Mouse (Mus musculus) hindbrain, embryonic 11.5 days (tissue): ENCODE results near the gene 6820408C15Rik. TPM values are rescaled to one million over a fixed set of nuclear protein-coding genes. Genes with fewer than 3 reads are reported as not detected.
A peak's percentile ranks its signal among the peaks of the same experiment; 100 is the strongest.
"Not testable (repeated sequence)": the region's sequence is repeated elsewhere in the genome, so short reads cannot be mapped to it uniquely, and the experiment has no call there.

Experiments
- ATAC-seq: fragments of 200-750 bp; cut with Nextera tagmentation; 2 replicates; pipeline ENCODE4 v1.8.0; 2017; ENCODE audit warnings: mild to moderate bottlenecking, moderate TSS enrichment, moderate library complexity; ENCODE audit not compliant: low FRiP score
- DNase-seq: peaks from one replicate; pipeline ENCODE4 v3.0.0-alpha.2; 2015; ENCODE audit warnings: low spot score
- H3K27ac ChIP-seq: fragments of 300-500 bp; sonication (generic); 2 replicates; pipeline ENCODE4 v1.5.1; 2014; ENCODE audit warnings: mild to moderate bottlenecking, low read depth, low read length
- H3K27me3 ChIP-seq: fragments of 300-500 bp; sonication (generic); 2 replicates; pipeline ENCODE4 v1.6.1; 2014; ENCODE audit warnings: mild to moderate bottlenecking, low read length, moderate library complexity, mixed read lengths; ENCODE audit not compliant: control insufficient read depth, insufficient read depth
- H3K36me3 ChIP-seq: fragments of 300-500 bp; sonication (generic); 2 replicates; pipeline ENCODE4 v1.6.1; 2014; ENCODE audit warnings: mild to moderate bottlenecking, low read length, moderate library complexity, mixed read lengths; ENCODE audit not compliant: control insufficient read depth, insufficient read depth
- H3K4me1 ChIP-seq: fragments of 300-500 bp; sonication (generic); replicated peaks from 2 replicates; pipeline ENCODE4 v1.6.1; 2014; ENCODE audit warnings: low read length, mixed read lengths; ENCODE audit not compliant: control insufficient read depth, insufficient read depth
- H3K4me2 ChIP-seq: fragments of 300-500 bp; sonication (generic); replicated peaks from 2 replicates; pipeline ENCODE4 v1.6.1; 2014; ENCODE audit warnings: mild to moderate bottlenecking, low read depth, low read length
- H3K4me3 ChIP-seq: fragments of 300-500 bp; sonication (generic); 2 replicates; pipeline ENCODE4 v1.5.1; 2014; ENCODE audit warnings: low read depth, low read length
- H3K9ac ChIP-seq: fragments of 300-500 bp; sonication (generic); 2 replicates; pipeline ENCODE4 v1.6.1; 2014; ENCODE audit warnings: low read depth, low read length
- H3K9me3 ChIP-seq: fragments of 300-500 bp; sonication (generic); 2 replicates; pipeline ENCODE4 v1.6.1; 2016; ENCODE audit warnings: low read length; ENCODE audit not compliant: control insufficient read depth
- WGBS: fragments of 180-500 bp; shearing (Covaris S2); extraction: QIAGEN DNeasy Blood & Tissue Kit; methylation state at CpG from one replicate; pipeline ENCODE4 v1.1.7; 2014; 5-methylcytosine and 5-hydroxymethylcytosine counted together
- polyA plus RNA-seq: library from polyadenylated mRNA; unstranded; fragments of >200 nt; fragmentation: Nextera tagmentation; extraction: Ambion mirVana; gene quantifications from 2 replicates; pipeline ENCODE4 v1.2.1, GENCODE M21; 2014

The 6820408C15Rik gene
- polyA plus RNA-seq, 1 experiment from 2014 or later = 2.9 TPM

DNA sequence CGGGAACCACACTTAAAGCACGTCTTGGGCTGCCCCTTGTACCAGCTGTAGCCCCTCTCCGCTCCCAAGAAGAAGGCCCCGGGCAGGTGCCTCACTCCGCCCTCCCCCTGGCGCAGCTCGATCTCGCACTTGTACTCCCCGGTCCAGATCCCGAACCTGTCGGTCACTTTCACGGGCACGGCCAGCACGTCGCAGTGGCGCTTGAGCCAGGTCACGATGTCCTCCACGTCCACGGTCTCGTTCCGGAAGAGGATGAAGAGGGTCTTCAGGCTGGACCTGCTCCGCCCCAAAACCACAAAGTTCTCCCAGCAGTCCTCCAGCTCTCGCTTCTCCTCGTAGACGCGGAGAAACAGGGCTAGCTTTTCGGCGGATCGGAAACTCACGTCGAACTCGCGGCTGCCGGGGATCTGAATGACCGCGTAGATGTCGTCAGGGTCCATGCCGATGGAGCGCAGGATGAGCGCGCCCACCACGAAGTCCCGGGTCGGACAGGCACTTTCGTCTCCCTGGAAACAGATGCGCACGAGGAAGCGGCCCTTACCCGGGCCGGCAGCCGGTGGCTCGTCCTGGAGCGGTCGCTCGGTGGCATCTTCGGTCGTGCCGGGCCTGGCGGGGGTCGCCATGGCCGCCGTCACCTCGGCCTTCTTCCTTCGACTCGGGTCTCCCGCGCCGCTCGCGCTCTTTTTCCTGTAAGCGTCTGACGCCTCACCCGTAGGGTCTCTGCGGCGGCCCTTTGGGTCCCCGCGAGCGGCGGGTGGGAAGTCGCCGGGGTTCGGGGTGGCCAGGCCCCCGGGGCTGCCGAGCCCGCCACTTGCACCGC is 1.4 kb upstream of the 6820408C15Rik start:
- H3K4me3 ChIP-seq = peak overlapping the region; percentile 92
- H3K27ac ChIP-seq = peak overlapping the region; percentile 95
- H3K27me3 ChIP-seq = no peaks in the 10 kb centered on the region
- H3K4me1 ChIP-seq = peaks cover 13% of the 10 kb centered on the region
- no peaks in the 10 kb centered on the region for H3K36me3 ChIP-seq
- H3K9ac ChIP-seq = peak overlapping the region; percentile 99
- ATAC-seq (peak; percentile 30; the same call in 1 of the 2 replicates), DNase-seq (peak; percentile 72)
- peak overlapping the region; percentile 91 for H3K4me2 ChIP-seq
- WGBS = under 1% methylated on average over 86 of the region's 86 CpGs
- H3K9me3 ChIP-seq = no peaks in the 10 kb centered on the region

DNA sequence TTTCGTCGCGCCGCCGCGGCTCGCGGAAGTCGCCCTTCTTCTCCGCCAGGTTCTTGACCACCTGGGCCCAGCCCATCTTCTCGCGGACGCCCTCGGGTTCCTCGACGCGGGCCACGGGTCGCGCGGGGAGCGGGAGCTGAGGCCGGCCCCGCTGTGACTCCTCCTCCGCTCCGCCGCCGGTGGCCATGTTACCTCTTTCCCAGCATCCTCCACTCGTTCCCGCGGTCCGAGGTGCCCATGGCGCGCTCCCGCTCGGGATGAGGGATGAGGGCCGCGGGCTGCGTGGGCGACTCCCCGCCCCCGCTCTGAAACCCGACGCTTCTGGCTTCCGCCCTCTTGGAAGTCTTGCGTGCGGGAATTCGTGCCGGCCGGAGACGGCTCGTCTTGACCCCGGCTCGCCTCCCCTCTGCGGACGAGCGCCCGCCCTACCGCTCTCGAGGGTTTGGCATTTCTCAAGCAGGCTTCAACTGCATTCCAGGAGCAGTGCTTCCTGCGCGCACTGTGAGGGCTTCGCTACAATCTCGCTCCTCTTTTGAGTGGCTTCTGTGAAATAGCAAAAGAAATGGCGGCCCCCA is 709 bp upstream of the 6820408C15Rik start, which contains the start of gene Zcchc3:
TSS of gene Zcchc3 (minus strand) at position 437 of the 575 bp plus-strand sequence.
- peak; percentile 92 for DNase-seq
- H3K4me1 ChIP-seq = peaks cover 13% of the 10 kb centered on the region
- no peaks in the 10 kb centered on the region for H3K27me3 ChIP-seq
- H3K27ac ChIP-seq = peak within 1 kb of the TSS; percentile 95
- no peaks in the 10 kb centered on the region for H3K36me3 ChIP-seq
- WGBS = under 1% methylated on average over 54 of the region's 65 CpGs
- H3K9me3 ChIP-seq = no peaks in the 10 kb centered on the region
- H3K9ac ChIP-seq = peak within 1 kb of the TSS; percentile 99
- peak; percentile 70 for ATAC-seq
- H3K4me2 ChIP-seq = peak within 1 kb of the TSS; percentile 91
- H3K4me3 ChIP-seq = peak within 1 kb of the TSS; percentile 92

- no peak overlapping the region for H3K4me3 ChIP-seq
- 93% methylated on average over 3 of the region's 3 CpGs for WGBS
- ATAC-seq = no peak
- no peaks in the 10 kb centered on the region for H3K9me3 ChIP-seq
- H3K27me3 ChIP-seq = no peaks in the 10 kb centered on the region
- DNase-seq = no peak
- H3K9ac ChIP-seq = no peak overlapping the region
- peak overlapping the region; percentile 95; the same call in 1 of the 2 replicates for H3K27ac ChIP-seq
- no peaks in the 10 kb centered on the region for H3K36me3 ChIP-seq
- H3K4me2 ChIP-seq = no peak overlapping the region
- H3K4me1 ChIP-seq = peaks cover 7% of the 10 kb centered on the region
These were observed 399 bp downstream of the 6820408C15Rik start for GRCm38 (mm10) chr2:152415786-152416185.

- H3K4me2 ChIP-seq = no peak overlapping the region
- no peak overlapping the region for H3K9ac ChIP-seq
- DNase-seq = no peak
- no peak overlapping the region for H3K27ac ChIP-seq
- H3K9me3 ChIP-seq = no peaks in the 10 kb centered on the region
- H3K27me3 ChIP-seq = no peaks in the 10 kb centered on the region
- no peak overlapping the region for H3K4me3 ChIP-seq
- no peak for ATAC-seq
- H3K36me3 ChIP-seq = no peaks in the 10 kb centered on the region
- H3K4me1 ChIP-seq = no peaks in the 10 kb centered on the region
- WGBS = 3% methylated on average over 11 of the region's 12 CpGs
These were observed 12.1 kb downstream of the 6820408C15Rik start for GRCm38 (mm10) chr2:152427493-152427892.

DNA sequence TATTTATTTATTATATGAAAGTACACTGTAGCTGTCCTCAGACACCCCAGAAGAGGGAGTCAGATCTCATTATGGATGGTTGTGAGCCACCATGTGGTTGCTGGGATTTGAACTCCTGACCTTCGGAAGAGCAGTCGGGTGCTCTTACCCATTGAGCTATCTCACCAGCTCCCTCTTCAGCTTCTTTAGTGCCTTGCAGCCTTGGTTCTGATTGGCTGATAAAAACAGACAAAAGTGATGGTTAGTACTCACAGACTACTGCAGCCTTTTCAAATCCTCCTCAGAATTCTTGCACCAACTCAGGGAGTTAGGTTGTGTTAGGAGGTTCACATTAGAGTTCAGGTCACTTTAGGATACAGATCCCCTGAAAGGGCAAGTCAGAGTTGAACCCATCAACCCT is 13.1 kb downstream of the 6820408C15Rik start:
- not testable (repeated sequence) for H3K36me3 ChIP-seq, H3K9me3 ChIP-seq, DNase-seq, H3K4me3 ChIP-seq, H3K4me1 ChIP-seq, H3K27ac ChIP-seq, H3K9ac ChIP-seq, H3K27me3 ChIP-seq, ATAC-seq, H3K4me2 ChIP-seq
- 79% methylated on average over 2 of the region's 2 CpGs for WGBS

GRCm38 (mm10) chr2:152436405-152436901 is 21.1 kb downstream of the 6820408C15Rik start:
- H3K36me3 ChIP-seq = no peaks in the 10 kb centered on the region
- no peaks in the 10 kb centered on the region for H3K4me1 ChIP-seq
- no peaks in the 10 kb centered on the region for H3K27me3 ChIP-seq
- DNase-seq (no peak), ATAC-seq (no peak)
- no peak overlapping the region for H3K4me2 ChIP-seq
- H3K9ac ChIP-seq = no peak overlapping the region
- no peak overlapping the region for H3K4me3 ChIP-seq
- H3K27ac ChIP-seq = no peak overlapping the region
- no peaks in the 10 kb centered on the region for H3K9me3 ChIP-seq
- WGBS = 81% methylated on average over 7 of the region's 7 CpGs

DNA sequence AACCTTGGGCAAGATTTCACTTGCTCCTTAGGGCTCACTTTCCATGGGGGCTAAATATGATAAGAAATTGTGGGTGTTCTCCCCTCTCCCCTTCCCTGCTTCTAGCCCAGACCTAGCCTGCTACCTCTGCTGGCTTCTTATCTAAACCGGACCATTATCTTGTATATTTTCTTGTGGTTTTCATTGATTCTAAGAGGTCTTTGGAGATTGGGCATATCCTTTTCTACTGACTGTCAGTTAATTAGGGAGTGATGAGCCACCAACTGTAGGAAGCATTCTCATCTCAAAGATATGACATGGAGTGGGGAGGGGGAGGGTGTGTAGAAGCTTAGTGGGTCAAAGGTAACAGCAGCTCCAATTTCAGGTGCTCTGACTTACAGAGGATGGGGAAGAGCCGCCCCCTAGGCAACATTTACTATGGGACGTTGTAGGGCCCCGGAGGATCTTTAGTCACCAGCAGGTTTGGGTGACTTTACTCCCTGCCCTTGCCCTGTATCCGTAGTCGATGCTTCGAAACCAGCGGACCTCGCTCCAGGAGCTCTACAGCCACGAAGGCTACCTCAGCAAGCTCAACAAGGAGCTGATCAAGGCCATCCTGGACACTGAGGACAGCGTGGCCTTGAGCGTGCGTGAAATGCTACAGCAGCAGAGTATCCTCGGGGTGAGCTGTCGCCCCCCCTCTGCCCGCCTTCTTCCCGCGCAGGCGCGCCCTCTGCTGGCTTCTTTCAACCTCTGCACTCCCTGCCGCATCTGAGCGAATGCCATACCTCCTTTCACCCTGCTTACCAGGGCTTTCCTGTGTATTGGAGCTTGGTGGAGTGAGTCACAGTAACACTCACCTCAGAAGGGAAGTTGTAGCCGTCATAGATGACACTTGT is 21.8 kb downstream of the 6820408C15Rik start:
- DNase-seq = peak; percentile 94
- Histone ChIP-seq H3K27ac (no peak overlapping the region), H3K27me3 (no peaks in the 10 kb centered on the region)

GRCm38 (mm10) chr2:152438963-152439362 is 23.6 kb downstream of the 6820408C15Rik start:
- no peak overlapping the region for H3K9ac ChIP-seq
- ATAC-seq = no peak
- no peaks in the 10 kb centered on the region for H3K4me1 ChIP-seq
- H3K4me3 ChIP-seq = no peak overlapping the region
- DNase-seq = no peak
- H3K4me2 ChIP-seq = no peak overlapping the region
- H3K36me3 ChIP-seq = no peaks in the 10 kb centered on the region
- no peak overlapping the region for H3K27ac ChIP-seq
- H3K27me3 ChIP-seq = no peaks in the 10 kb centered on the region
- no peaks in the 10 kb centered on the region for H3K9me3 ChIP-seq
- WGBS = 74% methylated on average over 1 of the region's 1 CpGs

More for the DNA sequence above, 21.8 kb downstream of the 6820408C15Rik start:
- ATAC-seq = peak; percentile 75
- WGBS = 3% methylated on average over 23 of the region's 23 CpGs
- no peaks in the 10 kb centered on the region for H3K36me3 ChIP-seq
- no peaks in the 10 kb centered on the region for H3K4me1 ChIP-seq
- H3K4me3 ChIP-seq = peak overlapping the region; percentile 20; the same call in 1 of the 2 replicates
- H3K9me3 ChIP-seq = no peaks in the 10 kb centered on the region
- peak overlapping the region; percentile 46; the same call in 1 of the 2 replicates for H3K9ac ChIP-seq
- H3K4me2 ChIP-seq = peak overlapping the region; percentile 44
